Mouse (Mus musculus) lung, postnatal 25 days (tissue): ENCODE measurements at regions not wholly inside any gene's neighbourhood (a gene's known extent, or its start where the extent isn't known, plus 50 kb on each side); places are given as distances from the start of the nearest gene placed in this dataset.

Experiments used
- DNase-seq: peaks from one replicate; pipeline ENCODE4 v3.0.0; 2022; ENCODE audit warnings: low spot score

- DNase-seq: no peak
These were observed 1202.9 kb upstream of the A1bg start for GRCm38 (mm10) chr15:62125718-62126117.

GRCm38 (mm10) chr15:62123756-62124155, 1200.9 kb upstream of the A1bg start:
- no peak for DNase-seq

- no peak for DNase-seq
These were observed 1199.6 kb upstream of the A1bg start for GRCm38 (mm10) chr15:62122265-62123023.

- no peak for DNase-seq
These were observed 1198.9 kb upstream of the A1bg start for GRCm38 (mm10) chr15:62121696-62122095.

GRCm38 (mm10) chr15:62120735-62121134, 1197.9 kb upstream of the A1bg start:
- DNase-seq: no peak

- no peak for DNase-seq
These were observed 1196.2 kb upstream of the A1bg start for GRCm38 (mm10) chr15:62118997-62119396.

- no peak for DNase-seq
These were observed 1193.4 kb upstream of the A1bg start for GRCm38 (mm10) chr15:62116184-62116583.

GRCm38 (mm10) chr15:62114815-62115214, 1192.0 kb upstream of the A1bg start:
- DNase-seq: no peak

GRCm38 (mm10) chr15:62112151-62112550, 1189.3 kb upstream of the A1bg start:
- DNase-seq: no peak

- DNase-seq: no peak
These were observed 1185.2 kb upstream of the A1bg start for GRCm38 (mm10) chr15:62107976-62108375.

GRCm38 (mm10) chr15:62106518-62106975, 1183.7 kb upstream of the A1bg start:
- peak; percentile 87 for DNase-seq

- DNase-seq: no peak
These were observed 1182.7 kb upstream of the A1bg start for GRCm38 (mm10) chr15:62105483-62105882.

- DNase-seq: peak; percentile 14
These were observed 1181.8 kb upstream of the A1bg start for GRCm38 (mm10) chr15:62104653-62105052.

- DNase-seq: no peak
These were observed 1176.9 kb upstream of the A1bg start for GRCm38 (mm10) chr15:62099683-62100082.

GRCm38 (mm10) chr15:62098791-62099660, 1176.2 kb upstream of the A1bg start:
- DNase-seq: no peak

- no peak for DNase-seq
These were observed 1174.0 kb upstream of the A1bg start for GRCm38 (mm10) chr15:62096778-62097177.

- DNase-seq: no peak
These were observed 1172.4 kb upstream of the A1bg start for GRCm38 (mm10) chr15:62095198-62095597.

GRCm38 (mm10) chr15:62093672-62094071, 1170.9 kb upstream of the A1bg start:
- no peak for DNase-seq

GRCm38 (mm10) chr15:62092671-62093185, 1169.9 kb upstream of the A1bg start:
- peak; percentile 20 for DNase-seq

GRCm38 (mm10) chr15:62091746-62092659, 1169.2 kb upstream of the A1bg start:
- no peak for DNase-seq

- no peak for DNase-seq
These were observed 1168.3 kb upstream of the A1bg start for GRCm38 (mm10) chr15:62091144-62091543.

GRCm38 (mm10) chr15:62088341-62088740, 1165.5 kb upstream of the A1bg start:
- no peak for DNase-seq
